Mouse (Mus musculus): ENCODE results near the gene Pdk3.
A peak's percentile ranks its signal among the peaks of the same experiment; 100 is the strongest.

Gene Pdk3

DNA sequence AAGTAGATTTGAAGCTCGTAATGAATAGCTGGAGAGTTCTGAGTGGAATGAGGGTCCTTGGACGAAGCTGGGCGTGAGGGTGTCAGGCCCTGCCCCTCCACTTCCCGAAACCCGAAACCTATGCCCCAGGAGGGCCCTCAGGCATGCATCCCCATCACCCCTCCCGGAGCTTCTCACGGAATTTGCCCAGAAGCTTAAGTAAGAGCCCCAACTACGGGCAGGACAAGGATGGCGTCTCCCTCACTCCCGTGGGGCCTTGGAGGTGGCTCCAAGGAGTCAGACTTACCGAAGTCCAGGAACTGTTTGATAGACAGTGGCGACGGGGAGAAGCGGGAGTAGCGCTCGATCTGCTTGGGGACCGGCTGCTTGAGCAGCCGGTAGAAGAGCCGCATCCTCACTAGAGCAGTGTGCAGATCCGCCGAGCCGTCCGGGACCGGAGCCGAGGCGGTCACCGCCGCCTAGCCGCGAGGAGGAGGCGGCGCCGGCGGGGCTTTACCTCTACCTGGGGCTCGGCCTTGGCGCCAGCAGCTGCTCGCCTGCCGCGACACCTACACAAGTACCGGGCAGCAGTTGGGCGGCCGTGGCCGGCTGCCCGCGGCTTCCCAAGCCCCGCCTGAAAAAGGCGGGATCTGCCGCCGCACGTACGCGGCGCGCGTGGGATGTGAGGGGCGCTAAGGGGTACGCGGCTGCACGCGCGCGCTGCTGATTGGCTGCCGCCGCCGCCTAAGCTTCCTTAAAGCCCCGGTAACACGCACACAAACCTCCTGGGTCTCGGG lies at the start of gene Pdk3:
Gene Pdk3 (minus strand): TSS at position 641 of the 776 bp plus-strand sequence.
- peak; percentile 86 for DNase-seq (ENCODE audit: inconsistent ontology term)

DNA sequence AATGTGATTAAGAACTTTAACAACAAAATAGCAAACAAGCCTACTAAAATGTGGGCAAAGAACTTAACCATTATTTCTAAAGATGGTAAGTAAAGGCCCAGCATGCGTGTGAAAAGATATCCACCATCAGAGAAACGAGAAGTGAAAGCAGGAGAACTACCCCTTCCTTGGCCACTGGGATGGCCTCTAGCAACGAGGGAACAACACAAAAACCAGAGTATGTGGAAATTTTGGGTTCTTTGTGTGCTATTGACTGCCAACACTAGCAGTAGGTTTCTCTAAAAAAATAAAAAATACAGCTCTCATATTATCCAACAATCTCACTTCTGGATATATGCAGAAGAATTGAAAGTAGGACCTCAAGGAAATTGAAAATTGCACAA lies 45.6 kb upstream of the Pdk3 start:
- no peak for DNase-seq (ENCODE audit: inconsistent ontology term)

DNA sequence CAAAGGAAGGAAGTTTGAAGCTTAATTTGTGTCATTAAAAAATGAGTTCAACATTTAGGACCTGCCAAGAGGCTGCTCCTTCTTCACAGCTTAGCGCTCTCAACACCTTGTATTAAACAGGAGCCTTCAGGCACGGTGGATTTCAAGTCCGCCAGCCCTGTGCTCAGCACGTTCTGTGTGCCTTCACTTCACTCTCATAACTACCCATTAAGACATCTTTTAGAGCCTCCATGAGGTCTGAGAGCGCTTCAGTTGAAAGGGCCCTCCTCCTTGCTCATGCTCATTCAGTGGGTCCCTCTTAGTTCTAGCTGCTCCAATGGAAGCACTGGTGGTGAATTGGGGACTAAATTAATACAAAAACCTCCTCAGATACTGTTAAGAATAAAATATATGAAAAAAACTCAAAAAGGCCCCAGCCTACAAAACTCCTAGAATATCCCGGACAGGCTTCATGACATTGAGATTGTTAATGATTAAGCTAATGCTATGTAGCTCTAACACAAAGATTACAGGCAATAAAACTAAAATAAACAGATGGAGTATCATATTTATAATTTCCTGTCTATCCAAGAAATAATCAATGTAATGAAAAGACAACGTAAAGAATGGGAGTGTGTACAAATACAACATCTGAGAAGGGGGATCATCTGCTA lies 45.1 kb upstream of the Pdk3 start:
- no peak for DNase-seq (ENCODE audit: inconsistent ontology term)

DNA sequence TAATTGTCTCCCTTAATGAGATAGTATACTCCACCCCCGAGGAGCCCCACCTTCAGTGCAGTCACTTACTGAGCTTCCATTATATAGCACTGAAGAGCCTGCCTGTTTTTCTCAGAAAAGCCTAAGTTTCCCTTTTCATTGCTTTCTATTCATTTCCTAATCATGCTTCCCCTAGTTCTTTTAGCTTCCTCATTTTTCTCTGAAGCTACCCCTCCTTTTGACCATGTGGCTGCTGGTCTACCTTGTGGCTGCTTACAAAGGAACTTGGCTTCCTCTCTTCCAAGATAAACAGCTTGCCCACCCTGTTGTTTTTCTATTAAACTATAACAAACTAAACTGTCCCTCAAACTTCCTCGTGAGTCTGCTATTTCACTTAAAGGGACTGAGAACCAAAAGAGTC lies 31.4 kb upstream of the Pdk3 start:
- no peak for DNase-seq (ENCODE audit: inconsistent ontology term)

DNA sequence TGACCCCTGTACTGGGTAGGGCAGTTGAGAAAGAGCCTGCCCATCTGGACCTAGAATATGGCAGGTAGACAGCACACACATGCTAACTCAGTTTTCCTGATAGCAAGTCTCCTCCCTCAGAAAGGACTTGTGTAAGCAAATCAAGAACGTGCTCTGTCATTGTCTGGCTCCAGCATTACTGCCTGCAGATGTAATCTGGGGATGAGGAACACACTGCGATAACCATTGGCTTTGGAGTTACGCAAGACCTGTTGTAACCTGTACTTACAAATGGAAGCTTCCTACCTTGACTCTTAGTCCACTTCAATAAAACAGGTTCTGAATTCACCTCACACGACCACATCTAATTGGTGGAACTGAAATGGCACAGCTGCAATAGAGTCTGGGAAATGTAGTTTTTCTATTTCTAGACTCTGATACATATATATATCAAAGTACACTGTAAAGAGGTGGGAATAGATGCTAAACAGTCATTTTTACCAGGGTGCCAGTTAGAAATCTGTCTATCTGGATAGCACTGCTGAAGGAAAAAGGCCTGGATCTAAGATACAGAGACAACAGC lies 30.6 kb upstream of the Pdk3 start:
- no peak for DNase-seq (ENCODE audit: inconsistent ontology term)

DNA sequence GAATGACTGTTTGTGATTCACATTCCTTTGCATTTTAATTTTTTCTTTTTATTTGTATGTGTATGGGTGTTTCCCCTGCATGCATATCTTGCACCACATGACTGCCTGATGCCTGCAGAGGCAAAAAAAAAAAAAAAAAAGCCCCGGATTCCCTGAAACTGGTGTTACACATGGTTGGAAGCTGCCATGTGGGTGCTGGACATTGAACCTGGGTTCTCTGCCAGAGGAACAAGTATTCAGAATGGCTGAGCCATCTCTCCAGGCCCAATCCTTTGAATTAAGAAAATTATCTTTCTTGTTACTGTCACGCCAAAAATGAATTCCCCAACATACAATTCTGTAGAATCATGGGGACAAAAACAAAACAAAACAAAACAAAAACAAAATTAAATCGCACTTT lies 25.8 kb upstream of the Pdk3 start:
- DNase-seq (ENCODE audit: inconsistent ontology term) = no peak

DNA sequence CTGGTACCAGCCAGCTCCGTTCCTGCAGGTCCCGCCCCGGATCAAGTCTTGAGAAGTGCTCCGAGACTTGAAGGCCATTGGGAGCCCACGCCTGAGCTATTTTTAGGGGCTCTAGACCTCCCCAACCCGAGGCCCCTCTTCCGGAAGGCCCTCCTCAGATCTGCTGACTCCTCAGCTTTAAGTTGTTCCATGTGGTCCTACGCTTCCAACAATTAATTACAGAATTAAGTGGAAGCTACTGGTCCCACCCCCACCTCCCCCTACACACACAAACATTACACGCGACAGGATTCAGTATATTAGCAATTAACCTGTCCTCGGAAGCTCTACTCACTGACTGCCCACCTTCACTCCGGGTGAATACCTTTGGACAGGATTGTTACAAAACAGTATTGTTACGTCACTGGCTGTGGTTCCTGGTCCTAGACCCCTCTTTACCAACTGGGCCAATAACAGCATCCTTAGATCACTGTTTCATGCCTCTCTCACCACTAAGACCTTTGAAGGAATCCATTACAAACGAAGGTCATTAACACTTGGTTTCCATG lies 410 bp upstream of the Pdk3 start:
- DNase-seq (ENCODE audit: inconsistent ontology term) = no peak

DNA sequence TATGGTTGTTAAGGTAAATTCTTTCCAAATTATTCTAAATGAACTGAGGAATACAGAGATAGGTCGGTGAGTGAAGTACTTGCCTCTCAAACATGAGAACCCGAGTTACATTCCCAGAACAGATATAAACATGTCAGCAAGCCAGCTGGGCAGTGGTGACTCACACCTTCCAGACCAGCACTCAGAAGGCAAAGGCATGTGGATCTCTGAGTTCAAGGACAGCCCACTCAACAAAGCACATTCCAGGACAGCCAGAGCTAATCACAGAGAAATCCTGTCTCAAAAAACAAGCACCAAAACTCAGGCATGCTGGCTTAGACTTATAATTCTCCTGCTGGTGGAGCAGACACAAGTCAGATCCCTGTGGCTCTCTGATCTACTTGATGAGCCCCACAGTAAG lies 6.2 kb downstream of the Pdk3 start:
- peak; percentile 42 for DNase-seq (ENCODE audit: inconsistent ontology term)

DNA sequence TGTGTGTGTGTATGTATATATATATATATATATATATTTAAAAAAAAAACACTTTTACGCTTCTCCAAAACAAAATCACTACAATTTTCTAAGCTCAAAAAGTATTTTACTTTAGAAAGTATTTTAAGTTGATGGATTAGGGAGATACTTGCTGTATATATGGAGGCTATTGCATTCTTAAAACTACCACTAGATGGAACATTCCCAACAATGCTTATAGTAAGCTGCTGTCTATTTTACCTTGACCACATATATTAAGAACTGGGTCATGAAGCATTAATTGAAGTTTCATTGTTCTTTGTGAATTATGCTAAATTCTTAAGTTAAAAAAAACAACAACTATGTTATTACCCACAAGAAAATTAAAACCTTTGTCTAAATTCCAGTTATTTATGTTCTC lies 24.0 kb downstream of the Pdk3 start:
- DNase-seq (ENCODE audit: inconsistent ontology term) = no peak

DNA sequence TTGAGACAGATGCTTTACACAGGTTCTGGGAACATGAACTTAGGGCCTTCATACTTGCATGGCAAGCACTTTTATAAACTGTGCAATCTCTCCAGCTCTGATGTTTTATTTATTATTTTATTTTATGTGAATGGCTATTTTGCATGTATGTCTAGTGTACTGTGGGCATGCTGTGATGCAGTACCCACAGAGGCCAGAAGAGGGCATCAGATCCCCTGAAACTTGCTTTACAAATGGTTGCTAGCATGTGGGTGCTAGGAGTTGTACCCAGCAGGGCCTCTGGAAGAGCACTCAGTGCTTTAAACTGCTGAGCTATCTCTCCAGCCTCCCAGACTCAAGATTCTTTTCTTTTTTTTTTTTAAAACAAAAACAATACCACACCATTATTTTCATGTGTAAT lies 38.8 kb downstream of the Pdk3 start:
- DNase-seq (ENCODE audit: inconsistent ontology term) = no peak

DNA sequence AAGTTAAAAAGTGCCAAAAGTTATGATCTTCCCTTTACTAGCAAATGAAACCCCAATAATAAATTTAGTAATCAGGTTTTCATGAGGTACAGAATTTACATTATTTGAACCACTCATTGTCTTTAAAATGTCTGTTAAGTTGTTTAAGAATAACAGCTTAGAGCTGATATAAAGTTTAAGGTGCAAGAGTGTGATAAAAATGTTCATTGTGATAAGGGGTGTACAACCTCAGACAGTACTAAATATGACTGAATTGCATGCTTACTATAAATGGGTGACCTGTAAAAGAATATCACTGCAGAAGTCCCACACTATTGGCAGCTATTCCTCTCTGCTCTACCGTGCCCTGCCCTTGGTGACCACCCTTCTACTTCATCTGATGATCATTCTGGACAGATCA lies 42.4 kb downstream of the Pdk3 start:
- DNase-seq (ENCODE audit: inconsistent ontology term) = no peak

DNA sequence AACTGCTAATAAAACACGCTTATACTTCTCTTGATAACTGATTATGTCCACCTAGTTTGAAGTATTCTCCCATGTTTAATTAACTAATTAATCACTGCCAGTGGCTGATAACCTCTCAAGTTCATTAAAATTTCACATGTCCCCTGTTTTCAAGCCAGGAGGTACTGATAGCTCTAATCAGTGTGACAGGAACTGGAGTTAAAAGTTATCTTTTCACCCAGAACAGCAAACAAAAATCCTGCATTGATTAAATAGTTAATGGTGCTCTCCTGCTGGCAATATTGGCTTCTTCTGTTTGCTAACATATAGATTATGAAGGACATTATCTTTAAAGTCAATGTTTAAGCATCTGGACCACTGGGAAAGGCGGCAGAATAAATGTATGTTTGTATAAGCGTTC lies 71.2 kb downstream of the Pdk3 start:
- no peak for DNase-seq (ENCODE audit: inconsistent ontology term)

DNA sequence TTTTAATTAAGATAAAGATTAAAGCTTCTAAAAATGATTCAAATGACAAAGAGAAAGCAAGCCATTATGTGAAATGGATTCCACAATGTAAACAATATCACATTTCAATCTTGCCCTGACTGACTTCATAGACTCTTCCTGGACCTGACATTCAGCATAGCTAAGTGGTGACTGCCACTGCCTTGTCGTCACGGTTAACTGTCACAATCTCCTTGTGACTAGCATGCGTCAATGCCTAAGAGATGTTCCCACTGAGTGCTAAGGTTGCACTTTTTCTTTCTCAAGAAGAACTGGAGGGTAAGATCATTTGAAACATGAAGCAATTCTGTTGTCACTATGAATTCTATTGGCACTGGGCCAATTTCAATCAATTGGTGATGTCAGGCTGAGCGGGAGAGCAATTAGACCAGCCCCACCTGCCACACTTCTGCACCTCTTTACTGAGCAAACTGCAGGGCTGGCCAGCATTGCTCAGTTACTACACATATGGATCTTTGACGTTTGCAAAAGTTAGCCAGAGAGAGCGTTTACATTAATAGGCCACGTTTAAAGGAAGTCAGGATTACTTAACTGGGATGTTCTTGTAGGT lies 75.0 kb downstream of the Pdk3 start:
- DNase-seq (ENCODE audit: inconsistent ontology term) = no peak

DNA sequence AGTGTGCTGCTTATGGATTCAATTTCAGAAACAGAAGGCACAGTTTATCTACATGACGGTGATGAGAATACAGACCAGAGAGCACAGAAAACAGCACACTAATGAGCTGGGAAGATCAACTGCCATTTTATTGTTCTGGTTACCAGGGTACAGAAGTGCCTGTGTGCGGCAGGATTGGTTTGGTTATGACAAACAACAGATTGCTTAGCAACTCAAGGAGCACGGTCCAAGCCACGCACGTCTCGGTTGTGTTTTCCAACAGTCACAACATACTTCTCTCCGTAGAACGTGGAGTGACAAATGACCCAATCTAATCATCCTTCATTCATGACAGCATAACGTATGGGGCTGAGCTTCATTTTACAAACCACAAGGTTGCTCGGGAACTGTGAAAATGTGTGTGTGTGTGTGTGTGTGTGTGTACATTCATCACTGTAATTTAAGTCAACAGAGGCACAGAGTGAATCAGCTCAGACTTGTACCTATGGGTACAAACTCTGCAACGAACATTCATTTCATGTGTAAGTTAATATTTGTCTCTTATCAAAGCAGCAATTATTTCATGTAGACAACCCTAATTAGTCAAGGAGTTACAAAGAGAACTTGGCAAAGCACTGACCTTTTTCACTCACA lies 76.7 kb downstream of the Pdk3 start:
- no peak for DNase-seq (ENCODE audit: inconsistent ontology term)

DNA sequence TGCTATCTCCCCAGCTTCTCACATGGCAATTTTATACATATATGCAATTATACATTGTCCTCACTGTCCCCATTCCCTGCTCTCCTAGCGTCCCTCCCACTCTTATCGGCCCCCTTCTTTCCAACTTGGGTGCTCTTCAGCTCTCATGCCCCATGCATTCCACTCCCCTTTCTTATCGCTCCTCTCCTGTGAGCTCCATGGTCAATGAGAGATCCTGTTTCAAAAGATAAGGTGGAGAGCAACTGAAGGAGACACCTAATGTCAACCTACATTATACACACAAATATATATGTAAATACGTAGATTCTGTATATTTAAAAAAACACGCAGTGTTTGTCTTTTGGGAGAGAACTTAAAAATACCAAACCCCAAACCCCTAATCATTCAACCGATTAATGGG lies 81.4 kb downstream of the Pdk3 start:
- DNase-seq (ENCODE audit: inconsistent ontology term) = no peak

DNA sequence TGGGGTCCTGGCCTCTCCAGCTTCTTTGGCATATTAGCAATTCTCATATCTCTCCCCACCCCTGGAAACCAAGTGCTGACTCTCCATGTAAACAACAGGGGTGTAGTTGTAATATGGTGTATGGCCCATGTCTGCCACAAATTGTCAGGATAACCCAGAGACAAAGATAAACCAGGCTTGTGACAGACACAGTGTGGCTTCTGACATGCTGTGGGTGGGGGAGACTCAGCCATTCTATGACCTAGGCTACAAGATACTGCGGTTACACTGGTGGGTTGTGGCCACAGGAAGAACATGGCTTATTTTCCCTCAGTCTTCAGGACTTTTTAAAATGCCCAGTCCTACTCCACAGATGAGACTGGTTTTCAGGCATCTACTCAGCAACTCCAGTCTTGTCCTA lies 82.8 kb downstream of the Pdk3 start:
- no peak for DNase-seq (ENCODE audit: inconsistent ontology term)

DNA sequence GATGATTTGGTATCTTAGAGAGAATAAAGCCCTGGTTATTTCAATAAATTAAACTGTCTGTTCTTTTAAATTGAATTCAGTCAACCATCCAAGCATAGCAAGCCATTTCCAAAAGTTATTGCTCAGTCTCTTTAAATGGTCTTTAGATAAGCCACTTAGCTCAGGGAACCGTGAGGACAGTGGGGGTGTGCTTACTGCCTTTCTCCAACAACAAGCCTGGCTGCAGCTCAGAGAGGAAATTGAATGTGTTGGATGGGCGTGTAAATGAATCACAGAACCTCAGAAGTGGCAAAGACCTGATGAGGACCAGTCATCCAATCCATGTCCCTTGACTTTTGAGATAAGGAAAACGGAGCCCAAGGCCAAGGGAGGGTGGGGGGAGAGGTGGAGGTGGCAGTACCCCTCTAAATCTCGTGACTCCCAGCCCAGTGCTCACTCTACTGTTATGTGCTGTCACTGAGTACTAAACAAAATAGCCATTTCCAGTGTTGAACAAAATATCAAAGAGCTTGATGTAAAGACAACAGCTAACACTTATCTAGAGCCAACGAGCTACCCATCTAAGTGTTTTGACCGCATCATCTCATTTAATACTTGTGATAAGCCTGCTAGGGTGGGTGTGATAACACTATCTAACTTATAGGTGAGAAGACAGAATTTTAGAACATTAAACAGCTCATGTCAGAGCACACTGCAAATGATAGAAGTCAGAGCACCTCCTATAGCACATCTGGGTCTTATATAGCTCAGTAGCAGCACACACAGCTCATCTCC lies 98.8 kb downstream of the Pdk3 start:
- no peak for DNase-seq (ENCODE audit: inconsistent ontology term)

DNA sequence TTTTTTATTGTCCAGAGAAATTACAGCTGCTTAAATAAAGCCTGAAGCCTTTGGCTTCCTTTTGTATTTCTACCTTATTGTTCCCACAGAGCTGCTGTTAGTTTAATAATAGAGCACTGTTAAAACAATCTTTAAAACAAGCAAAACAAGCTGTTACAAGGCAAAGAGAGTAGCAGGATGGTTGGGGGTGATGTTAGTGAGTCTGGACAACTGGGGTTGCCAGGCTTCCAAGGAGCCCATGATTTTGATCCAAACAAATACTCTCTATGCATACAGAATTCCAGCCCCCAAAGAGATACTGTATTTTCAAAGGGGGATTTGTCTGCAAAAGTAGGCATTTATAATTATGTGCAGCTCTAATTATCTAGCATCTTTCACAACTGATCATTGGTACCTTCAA lies 99.6 kb downstream of the Pdk3 start:
- no peak for DNase-seq (ENCODE audit: inconsistent ontology term)

DNA sequence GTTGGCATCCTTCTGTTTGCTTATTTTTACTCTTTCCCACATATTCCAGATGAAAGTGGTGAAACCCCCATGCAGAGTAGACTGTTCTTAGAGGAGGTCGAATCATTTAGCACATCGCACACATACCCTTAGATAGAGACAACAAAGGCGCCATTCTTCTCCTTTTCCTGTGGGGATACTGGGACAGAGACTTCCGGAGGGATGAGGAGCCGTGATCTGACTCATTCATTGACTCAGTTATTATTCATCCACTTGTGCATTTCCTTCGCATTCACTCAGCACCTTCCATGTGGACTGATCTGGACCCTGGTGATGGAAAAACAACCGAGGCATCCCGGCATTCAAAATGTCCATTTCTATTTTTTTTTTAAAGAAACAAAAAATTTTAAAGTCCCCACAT lies 101.1 kb downstream of the Pdk3 start:
- peak; percentile 43 for DNase-seq (ENCODE audit: inconsistent ontology term)

DNA sequence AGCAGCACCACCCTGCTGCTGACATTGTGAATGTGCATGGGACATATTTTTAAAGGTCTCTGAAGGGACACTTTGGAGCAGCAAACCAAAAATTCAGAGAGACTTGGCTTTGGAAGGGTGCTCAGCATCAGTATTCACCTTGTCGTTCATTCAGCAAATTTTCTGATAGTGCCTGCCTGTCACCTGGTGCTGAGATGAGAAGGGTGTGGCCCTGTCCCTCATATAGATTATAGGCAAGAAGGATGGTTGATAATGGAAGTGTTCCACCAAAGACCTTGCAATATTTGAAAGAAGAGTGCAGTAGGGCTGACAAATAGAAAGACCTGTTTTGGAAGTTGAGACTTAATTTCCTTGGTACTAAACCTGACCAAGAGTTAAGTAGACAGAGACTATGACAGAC lies 102.5 kb downstream of the Pdk3 start:
- DNase-seq (ENCODE audit: inconsistent ontology term) = no peak

Data from Muller cell, postnatal 12 days (primary cell).